ENCODE assay signal across 9 mouse cellular contexts in genomic region chr6:97221205-97222025, GRCm38 (mm10). TPM values are rescaled to one million over a fixed set of nuclear protein-coding genes. Genes with fewer than 3 reads are reported as not detected.
DNase-seq lines count a peak whose midpoint lies in the region; ATAC-seq lines count a peak whose summit lies in the region.
"Had no signal": no experiment of that assay in that cellular context is flagged by ENCODE, and none has a peak within 500 bp of the region (broad histone marks: within the 10 kb centered on the region; RNA-seq: fewer than 3 reads in every experiment).

No protein-coding gene starts in this region.

- no peak overlapping the region for H3K4me3 ChIP-seq in heart, embryonic 14.5 days (ENCODE audit: control insufficient read depth in 1 of 2, insufficient read depth in 1 of 2, low read depth in 1 of 2, low read length in 2 of 2)
- no peak overlapping the region for H3K4me3 ChIP-seq in heart, embryonic 11.5 days (ENCODE audit: low read depth, low read length)
- H3K4me3 ChIP-seq in midbrain, embryonic 14.5 days (replicated peaks; ENCODE audit: low read depth, low read length), result no peak overlapping the region

- H3K36me3 ChIP-seq in heart, embryonic 14.5 days (ENCODE audit: control insufficient read depth, insufficient read depth, low read length), result peaks cover 14% of the 10 kb centered on the region; the same call in 1 of the 2 replicates
- no peaks in the 10 kb centered on the region for H3K36me3 ChIP-seq in heart, embryonic 11.5 days (ENCODE audit: control insufficient read depth, insufficient read depth, low read length)
- H3K36me3 ChIP-seq in midbrain, embryonic 14.5 days (ENCODE audit: control insufficient read depth, insufficient read depth, low read length), result 0 out of 2 replicates have a peak, but pooled peaks cover 2% of the 10 kb centered on the region

- peak overlapping the region; percentile 1; the same call in 1 of the 2 replicates for H3K9ac ChIP-seq in heart, embryonic 14.5 days (ENCODE audit: low read length)
- no peak overlapping the region for H3K9ac ChIP-seq in heart, embryonic 11.5 days (ENCODE audit: low read depth, low read length)
- no peak overlapping the region for H3K9ac ChIP-seq in midbrain, embryonic 14.5 days (replicated peaks; ENCODE audit: low read length)

- H3K9me3 ChIP-seq in heart, embryonic 14.5 days (ENCODE audit: control insufficient read depth, low read length), result no peaks in the 10 kb centered on the region
- H3K9me3 ChIP-seq in heart, embryonic 11.5 days (replicated peaks; ENCODE audit: control insufficient read depth, low read length), result no peaks in the 10 kb centered on the region
- H3K9me3 ChIP-seq in midbrain, embryonic 14.5 days (ENCODE audit: control insufficient read depth, low read length), result no peaks in the 10 kb centered on the region

- 58% methylated on average over 15 of the region's 15 CpGs for WGBS in heart, embryonic 14.5 days
- 68% methylated on average over 15 of the region's 15 CpGs for WGBS in heart, embryonic 11.5 days (ENCODE audit: insufficient replicate concordance)
- WGBS in midbrain, embryonic 14.5 days, result 77% methylated on average over 15 of the region's 15 CpGs

- peaks cover 21 to 48% of the 10 kb centered on the region in 2 experiments for H3K4me1 ChIP-seq in heart, embryonic 14.5 days (ENCODE audit: control insufficient read depth in 2 of 2, insufficient read depth in 2 of 2, low read length in 2 of 2)
- H3K4me1 ChIP-seq in heart, embryonic 11.5 days (ENCODE audit: control insufficient read depth, insufficient read depth, low read length), result peaks cover 29% of the 10 kb centered on the region
- no peaks in the 10 kb centered on the region for H3K4me1 ChIP-seq in midbrain, embryonic 14.5 days (ENCODE audit: control insufficient read depth, insufficient read depth, low read length)

- H3K27me3 ChIP-seq in heart, embryonic 14.5 days (ENCODE audit: control insufficient read depth, insufficient read depth, low read length), result no peaks in the 10 kb centered on the region
- no peaks in the 10 kb centered on the region for H3K27me3 ChIP-seq in heart, embryonic 11.5 days (ENCODE audit: control insufficient read depth, insufficient read depth, low read length)
- H3K27me3 ChIP-seq in midbrain, embryonic 14.5 days (ENCODE audit: control insufficient read depth, insufficient read depth, low read length), result no peaks in the 10 kb centered on the region

- peak overlapping the region; percentile 23 to 81; a peak in 1 of 4 replicates for H3K27ac ChIP-seq in heart, embryonic 14.5 days (replicated peaks in 1 of 2; ENCODE audit: control insufficient read depth in 1 of 2, insufficient read depth in 1 of 2, low read depth in 2 of 2, low read length in 2 of 2)
- H3K27ac ChIP-seq in heart, embryonic 11.5 days (ENCODE audit: low read depth, low read length), result no peak overlapping the region
- no peak overlapping the region for H3K27ac ChIP-seq in midbrain, embryonic 14.5 days (replicated peaks; ENCODE audit: low read depth, low read length)

- peak; percentile 42 to 44 for DNase-seq in CD8-positive naive resting alpha-beta T cell, adult 2 months (ENCODE audit: low read depth in 2 of 2, low spot score in 2 of 2)
- no peak for DNase-seq in cerebellum, adult 11-12 months
- no peak for DNase-seq in cerebellum, adult 9-11 months
- no peak for DNase-seq in midbrain, embryonic 14.5 days

- H3K4me2 ChIP-seq in heart, embryonic 14.5 days (ENCODE audit: low read length), result no peak overlapping the region
- no peak overlapping the region for H3K4me2 ChIP-seq in heart, embryonic 11.5 days
- H3K4me2 ChIP-seq in midbrain, embryonic 14.5 days (ENCODE audit: low read length), result no peak overlapping the region

- no peak for ATAC-seq in heart, embryonic 14.5 days (ENCODE audit: insufficient number of reproducible peaks, insufficient read depth, low FRiP score, low read depth)
- no peak; the same call in 1 of the 2 replicates for ATAC-seq in heart, embryonic 11.5 days (replicated peaks; ENCODE audit: insufficient number of reproducible peaks, low FRiP score, low TSS enrichment)
- ATAC-seq in granulocyte monocyte progenitor cell, adult 5-6 weeks (replicated peaks; ENCODE audit: poor library complexity, severe bottlenecking), result peak; percentile 24
- ATAC-seq in monocyte, adult 5-6 weeks (replicated peaks; ENCODE audit: insufficient number of reproducible peaks, low FRiP score, low TSS enrichment, poor library complexity, severe bottlenecking), result peak; percentile 48
- no peak for ATAC-seq in midbrain, embryonic 14.5 days (ENCODE audit: low FRiP score, low TSS enrichment)

RNA-seq across cellular contexts. Expression of gene Arl6ip5, which starts 10.9 kb away (rescaled TPM):
- 57.9 and 65.1 TPM in 2 replicates for polyA plus RNA-seq in heart, embryonic 14.5 days (2014; fragmentation: Nextera tagmentation; extraction: Ambion mirVana)
- polyA plus RNA-seq in heart, embryonic 11.5 days (2014; fragmentation: Nextera tagmentation; extraction: Ambion mirVana), result 48.9 and 61.6 TPM in 2 replicates
- 40.8 and 51.9 TPM in 2 replicates for total RNA-seq in granulocyte monocyte progenitor cell, adult 5-6 weeks (2014; fragmentation: Nextera tagmentation)
- total RNA-seq in granulocyte monocyte progenitor cell, adult 5-6 weeks (2017), result 62.5 and 68.2 TPM in 2 replicates
- total RNA-seq in monocyte, adult 5-6 weeks (2017), result 132 to 180 TPM (median 143 TPM) in 3 replicates
- polyA plus RNA-seq in midbrain, embryonic 14.5 days (2014; fragmentation: Nextera tagmentation; extraction: Ambion mirVana), result 70.7 and 113 TPM in 2 replicates

RNA-seq across cellular contexts. Expression of gene Uba3, which starts 16.0 kb away (rescaled TPM):
- polyA plus RNA-seq in heart, embryonic 14.5 days (2014; fragmentation: Nextera tagmentation; extraction: Ambion mirVana), result 74.4 and 76.3 TPM in 2 replicates
- polyA plus RNA-seq in heart, embryonic 11.5 days (2014; fragmentation: Nextera tagmentation; extraction: Ambion mirVana), result 90.7 and 93.9 TPM in 2 replicates
- total RNA-seq in granulocyte monocyte progenitor cell, adult 5-6 weeks (2014; fragmentation: Nextera tagmentation), result 35.8 and 36.8 TPM in 2 replicates
- 54.7 and 64.6 TPM in 2 replicates for total RNA-seq in granulocyte monocyte progenitor cell, adult 5-6 weeks (2017)
- total RNA-seq in monocyte, adult 5-6 weeks (2017), result 97.2 to 105 TPM (median 99.9 TPM) in 3 replicates
- polyA plus RNA-seq in midbrain, embryonic 14.5 days (2014; fragmentation: Nextera tagmentation; extraction: Ambion mirVana), result 97.7 and 98.5 TPM in 2 replicates

RNA-seq across cellular contexts. Expression of gene Lmod3, which starts 31.1 kb away (rescaled TPM):
- polyA plus RNA-seq in heart, embryonic 14.5 days (2014; fragmentation: Nextera tagmentation; extraction: Ambion mirVana), result 21.7 and 23.0 TPM in 2 replicates
- 19.0 and 19.3 TPM in 2 replicates for polyA plus RNA-seq in heart, embryonic 11.5 days (2014; fragmentation: Nextera tagmentation; extraction: Ambion mirVana)
- not detected in 2 replicates for total RNA-seq in granulocyte monocyte progenitor cell, adult 5-6 weeks (2014; fragmentation: Nextera tagmentation)
- not detected in 2 replicates for total RNA-seq in granulocyte monocyte progenitor cell, adult 5-6 weeks (2017)
- total RNA-seq in monocyte, adult 5-6 weeks (2017), result not detected in 3 replicates
- not detected in 2 replicates for polyA plus RNA-seq in midbrain, embryonic 14.5 days (2014; fragmentation: Nextera tagmentation; extraction: Ambion mirVana)
- polyA plus RNA-seq: stomach, embryonic 14.5 days had no signal

RNA-seq across cellular contexts. Expression of gene Tmf1, which starts 42.5 kb away (rescaled TPM):
- polyA plus RNA-seq in heart, embryonic 14.5 days (2014; fragmentation: Nextera tagmentation; extraction: Ambion mirVana), result 22.7 and 25.1 TPM in 2 replicates
- polyA plus RNA-seq in heart, embryonic 11.5 days (2014; fragmentation: Nextera tagmentation; extraction: Ambion mirVana), result 21.8 and 27.3 TPM in 2 replicates
- total RNA-seq in granulocyte monocyte progenitor cell, adult 5-6 weeks (2014; fragmentation: Nextera tagmentation), result 14.3 and 20.2 TPM in 2 replicates
- 72.7 and 108 TPM in 2 replicates for total RNA-seq in granulocyte monocyte progenitor cell, adult 5-6 weeks (2017)
- 210 to 231 TPM (median 230 TPM) in 3 replicates for total RNA-seq in monocyte, adult 5-6 weeks (2017)
- polyA plus RNA-seq in midbrain, embryonic 14.5 days (2014; fragmentation: Nextera tagmentation; extraction: Ambion mirVana), result 37.5 and 42.7 TPM in 2 replicates

Comparison
In these comparisons a context has a peak if more than half of its experiments do, and no peak if none do; other contexts are left out.
1. H3K27ac ChIP-seq: peak in heart, embryonic 14.5 days (2 of 2); none in heart, embryonic 11.5 days (single experiment) and midbrain, embryonic 14.5 days (single experiment).
2. ATAC-seq: peak in granulocyte monocyte progenitor cell, adult 5-6 weeks (single experiment) and monocyte, adult 5-6 weeks (single experiment); none in heart, embryonic 14.5 days (single experiment), heart, embryonic 11.5 days (single experiment) and midbrain, embryonic 14.5 days (single experiment).
3. DNase-seq: peak in CD8-positive naive resting alpha-beta T cell, adult 2 months (2 of 2); none in cerebellum, adult 11-12 months (single experiment), cerebellum, adult 9-11 months (single experiment) and midbrain, embryonic 14.5 days (single experiment).
4. RNA of gene Lmod3, which starts 31.1 kb away (polyA plus RNA-seq): 21.7 to 23.0 TPM in heart, embryonic 14.5 days and 19.0 to 19.3 TPM in heart, embryonic 11.5 days; not detected in midbrain, embryonic 14.5 days; every median in the first group is over 10 times any median in the second.